Mouse (Mus musculus) intestine, embryonic 15.5 days (tissue): Measurements from ENCODE around the gene Ankrd33b. TPM values are rescaled to one million over a fixed set of nuclear protein-coding genes. Genes with fewer than 3 reads are reported as not detected.
A peak's percentile ranks its signal among the peaks of the same experiment; 100 is the strongest.

ENCODE experiments used
- ATAC-seq: fragments of 200-750 bp; cut with Nextera tagmentation; 2 replicates; pipeline ENCODE4 v1.8.0; 2017; ENCODE audit warnings: moderate TSS enrichment, moderate library complexity
- H3K27ac ChIP-seq: fragments of 300-500 bp; sonication (generic); 2 replicates; pipeline ENCODE4 v1.5.1; 2015; ENCODE audit warnings: mild to moderate bottlenecking, inconsistent platforms
- H3K27me3 ChIP-seq: fragments of 300-500 bp; sonication (generic); replicated peaks from 2 replicates; pipeline ENCODE4 v1.6.1; 2015; ENCODE audit warnings: inconsistent platforms
- H3K36me3 ChIP-seq: fragments of 300-500 bp; sonication (generic); 2 replicates; pipeline ENCODE4 v1.6.1; 2015; ENCODE audit warnings: inconsistent platforms
- H3K4me1 ChIP-seq: fragments of 300-500 bp; sonication (generic); replicated peaks from 2 replicates; pipeline ENCODE4 v1.6.1; 2015; ENCODE audit warnings: inconsistent platforms
- H3K4me2 ChIP-seq: fragments of 300-500 bp; sonication (generic); replicated peaks from 2 replicates; pipeline ENCODE4 v1.6.1; 2015; ENCODE audit warnings: mild to moderate bottlenecking, inconsistent platforms
- H3K4me3 ChIP-seq: fragments of 300-500 bp; sonication (generic); replicated peaks from 2 replicates; pipeline ENCODE4 v1.5.1; 2015; ENCODE audit warnings: inconsistent platforms
- H3K9ac ChIP-seq: fragments of 300-500 bp; sonication (generic); 2 replicates; pipeline ENCODE4 v1.6.1; 2015; ENCODE audit warnings: inconsistent platforms
- H3K9me3 ChIP-seq: fragments of 300-500 bp; sonication (generic); 2 replicates; pipeline ENCODE4 v1.6.1; 2016; ENCODE audit warnings: inconsistent platforms
- WGBS: fragments of 180-500 bp; shearing (Covaris S2); methylation state at CpG from one replicate; pipeline ENCODE4 v1.1.7; 2015; 5-methylcytosine and 5-hydroxymethylcytosine counted together
- polyA plus RNA-seq: library from polyadenylated mRNA; unstranded; fragments of >200 nt; fragmentation: Nextera tagmentation; extraction: Ambion mirVana; gene quantifications from 2 replicates; pipeline ENCODE4 v1.2.1, GENCODE M21; 2015

Gene Ankrd33b
- polyA plus RNA-seq, 1 experiment from 2014 or later = 0.34 TPM

DNA sequence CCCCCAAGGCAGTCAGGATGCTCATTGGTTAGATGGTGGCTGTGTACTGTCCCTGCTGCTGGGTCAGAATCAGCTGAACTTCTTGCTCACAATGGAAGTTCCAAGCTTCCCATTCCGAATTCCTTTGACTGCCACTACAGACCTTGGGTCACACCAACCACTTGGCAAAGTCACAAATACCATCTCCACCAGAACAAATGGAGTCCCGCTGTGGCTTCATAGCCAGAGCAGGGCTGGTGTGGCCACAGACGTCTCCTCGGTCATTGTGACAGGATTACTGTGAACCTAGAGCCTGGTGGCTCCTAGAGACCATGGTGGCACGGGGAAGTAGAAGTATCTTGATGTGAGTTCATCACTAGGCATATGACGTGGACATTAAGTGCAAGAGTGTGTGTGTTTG is 99.4 kb downstream of the Ankrd33b start:
- no peak for ATAC-seq
- H3K4me2 ChIP-seq = no peak overlapping the region
- WGBS = 92% methylated on average over 6 of the region's 6 CpGs
- no peaks in the 10 kb centered on the region for H3K4me1 ChIP-seq
- H3K9me3 ChIP-seq = no peaks in the 10 kb centered on the region
- H3K27me3 ChIP-seq = no peaks in the 10 kb centered on the region
- no peaks in the 10 kb centered on the region for H3K36me3 ChIP-seq
- no peak overlapping the region for H3K4me3 ChIP-seq
- no peak overlapping the region for H3K9ac ChIP-seq
- H3K27ac ChIP-seq = no peak overlapping the region

DNA sequence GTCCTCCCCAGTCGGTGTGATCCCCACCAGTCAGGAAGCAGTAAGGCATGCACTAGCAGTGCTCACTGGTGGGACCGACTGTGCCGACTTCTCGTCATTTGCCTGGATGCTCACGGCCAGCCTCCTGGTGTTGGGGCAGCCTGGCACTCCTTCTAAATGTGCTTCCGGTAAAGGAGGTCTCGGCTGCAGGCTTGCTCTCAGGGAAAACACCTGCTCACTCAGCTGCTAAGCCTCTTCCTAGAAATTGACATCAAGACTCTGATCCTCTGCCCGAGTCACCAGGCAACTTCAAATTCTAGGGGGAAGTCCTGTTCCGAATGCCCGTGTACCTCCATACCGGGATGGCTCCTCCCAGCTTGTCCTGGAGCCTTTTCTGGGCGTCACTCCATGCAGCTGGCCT is 101.7 kb downstream of the Ankrd33b start:
- Histone ChIP-seq H3K4me3 (no peak overlapping the region), H3K9ac (no peak overlapping the region), H3K4me1 (no peaks in the 10 kb centered on the region), H3K9me3 (no peaks in the 10 kb centered on the region), H3K4me2 (no peak overlapping the region), H3K27me3 (no peaks in the 10 kb centered on the region), H3K27ac (no peak overlapping the region), H3K36me3 (no peaks in the 10 kb centered on the region)
- no peak for ATAC-seq
- 93% methylated on average over 12 of the region's 12 CpGs for WGBS

DNA sequence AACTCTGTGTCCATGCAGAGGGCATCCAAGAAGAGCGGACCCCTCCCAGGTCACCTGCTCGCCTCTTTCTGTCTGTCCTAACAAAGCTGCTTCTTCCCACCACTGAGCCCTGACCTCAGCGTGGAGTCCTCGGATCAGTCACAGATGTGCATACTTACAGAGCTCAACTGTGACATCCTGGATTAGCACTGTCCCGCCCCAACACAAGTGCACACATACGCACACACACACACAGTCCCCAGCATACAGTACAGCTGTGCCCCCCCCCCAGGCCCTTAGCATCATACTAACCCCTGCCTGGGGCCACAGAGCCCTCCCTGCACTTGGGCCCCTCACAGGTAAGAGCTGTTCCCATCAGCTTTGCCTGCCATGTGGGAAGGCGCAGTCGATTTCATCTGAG is 102.1 kb downstream of the Ankrd33b start:
- Histone ChIP-seq H3K9ac (no peak overlapping the region), H3K4me1 (no peaks in the 10 kb centered on the region), H3K27ac (no peak overlapping the region), H3K9me3 (no peaks in the 10 kb centered on the region), H3K27me3 (no peaks in the 10 kb centered on the region), H3K4me3 (no peak overlapping the region), H3K36me3 (no peaks in the 10 kb centered on the region), H3K4me2 (no peak overlapping the region)
- 91% methylated on average over 8 of the region's 8 CpGs for whole genome bisulfite sequencing
- ATAC-seq = no peak

DNA sequence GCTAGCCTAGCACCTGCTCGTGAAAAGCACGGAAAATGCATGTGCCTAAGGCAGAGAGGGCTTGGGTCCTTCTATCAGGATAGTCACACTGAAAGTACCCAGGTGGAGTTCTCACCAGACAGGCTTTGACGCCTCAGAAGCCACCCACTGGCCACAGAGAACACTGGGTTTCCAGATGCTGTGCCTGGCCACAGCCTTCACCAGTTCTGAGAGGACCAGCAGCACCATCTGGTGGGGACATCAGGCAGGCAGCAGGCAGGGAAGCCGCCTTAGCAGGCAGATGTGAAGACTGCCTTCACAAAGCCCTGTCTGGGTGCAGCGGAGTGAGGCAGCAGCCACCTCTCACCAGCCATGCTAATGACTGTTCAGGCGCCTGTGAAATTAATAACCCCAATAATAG is 102.7 kb downstream of the Ankrd33b start:
- no peak overlapping the region for H3K4me2 ChIP-seq
- no peak overlapping the region for H3K27ac ChIP-seq
- no peaks in the 10 kb centered on the region for H3K4me1 ChIP-seq
- H3K9ac ChIP-seq = no peak overlapping the region
- peak; percentile 69 for ATAC-seq
- no peaks in the 10 kb centered on the region for H3K36me3 ChIP-seq
- 36% methylated on average over 6 of the region's 6 CpGs for WGBS
- no peak overlapping the region for H3K4me3 ChIP-seq
- no peaks in the 10 kb centered on the region for H3K27me3 ChIP-seq
- H3K9me3 ChIP-seq = no peaks in the 10 kb centered on the region

DNA sequence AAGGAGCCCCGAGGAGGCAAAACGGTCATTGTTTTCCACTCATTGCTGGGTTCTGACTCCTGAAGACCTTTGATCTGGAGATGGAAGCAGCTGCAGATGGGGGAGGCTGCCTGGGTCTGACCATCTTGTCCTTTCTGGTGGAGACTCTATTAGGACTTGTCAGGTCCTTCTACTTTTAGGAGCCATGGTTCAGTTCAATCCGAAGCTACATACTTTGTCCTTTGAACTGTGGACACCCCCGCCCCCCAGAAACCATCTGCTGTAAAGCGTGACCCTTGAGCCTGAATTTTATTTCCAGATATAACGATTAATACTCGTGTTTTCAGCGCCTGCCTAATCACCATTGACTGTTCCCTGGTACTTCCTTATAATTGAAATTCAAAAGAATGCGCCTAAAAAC is 105.2 kb downstream of the Ankrd33b start:
- Histone ChIP-seq H3K4me2 (no peak overlapping the region), H3K9me3 (no peaks in the 10 kb centered on the region), H3K27ac (no peak overlapping the region), H3K27me3 (no peaks in the 10 kb centered on the region), H3K4me1 (no peaks in the 10 kb centered on the region), H3K36me3 (no peaks in the 10 kb centered on the region), H3K9ac (no peak overlapping the region), H3K4me3 (no peak overlapping the region)
- no peak for ATAC-seq
- WGBS = 70% methylated on average over 9 of the region's 9 CpGs

DNA sequence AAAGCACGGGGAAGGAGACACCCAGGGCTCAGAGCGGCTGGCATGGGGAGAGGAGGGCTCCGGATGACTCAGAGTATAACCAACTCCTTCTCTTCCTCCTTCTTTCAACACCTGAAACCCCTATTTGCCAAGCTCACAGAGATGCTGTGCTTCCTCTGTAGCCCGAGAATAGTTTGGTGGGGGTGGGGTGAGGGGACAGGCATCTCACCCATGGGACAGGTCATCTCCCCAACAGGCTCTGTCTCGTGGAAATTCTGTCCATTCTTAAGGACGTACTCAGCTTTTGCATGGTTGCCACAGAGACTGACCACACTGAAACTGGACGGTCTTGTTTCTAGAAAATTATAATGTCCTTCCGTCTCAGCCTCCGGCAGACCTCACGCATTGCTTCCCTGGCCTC is 106.4 kb downstream of the Ankrd33b start:
- H3K27me3 ChIP-seq = no peaks in the 10 kb centered on the region
- H3K4me1 ChIP-seq = no peaks in the 10 kb centered on the region
- H3K4me2 ChIP-seq = no peak overlapping the region
- no peaks in the 10 kb centered on the region for H3K36me3 ChIP-seq
- no peak overlapping the region for H3K9ac ChIP-seq
- H3K4me3 ChIP-seq = no peak overlapping the region
- H3K9me3 ChIP-seq = no peaks in the 10 kb centered on the region
- no peak for ATAC-seq
- H3K27ac ChIP-seq = no peak overlapping the region
- WGBS = 77% methylated on average over 10 of the region's 10 CpGs

DNA sequence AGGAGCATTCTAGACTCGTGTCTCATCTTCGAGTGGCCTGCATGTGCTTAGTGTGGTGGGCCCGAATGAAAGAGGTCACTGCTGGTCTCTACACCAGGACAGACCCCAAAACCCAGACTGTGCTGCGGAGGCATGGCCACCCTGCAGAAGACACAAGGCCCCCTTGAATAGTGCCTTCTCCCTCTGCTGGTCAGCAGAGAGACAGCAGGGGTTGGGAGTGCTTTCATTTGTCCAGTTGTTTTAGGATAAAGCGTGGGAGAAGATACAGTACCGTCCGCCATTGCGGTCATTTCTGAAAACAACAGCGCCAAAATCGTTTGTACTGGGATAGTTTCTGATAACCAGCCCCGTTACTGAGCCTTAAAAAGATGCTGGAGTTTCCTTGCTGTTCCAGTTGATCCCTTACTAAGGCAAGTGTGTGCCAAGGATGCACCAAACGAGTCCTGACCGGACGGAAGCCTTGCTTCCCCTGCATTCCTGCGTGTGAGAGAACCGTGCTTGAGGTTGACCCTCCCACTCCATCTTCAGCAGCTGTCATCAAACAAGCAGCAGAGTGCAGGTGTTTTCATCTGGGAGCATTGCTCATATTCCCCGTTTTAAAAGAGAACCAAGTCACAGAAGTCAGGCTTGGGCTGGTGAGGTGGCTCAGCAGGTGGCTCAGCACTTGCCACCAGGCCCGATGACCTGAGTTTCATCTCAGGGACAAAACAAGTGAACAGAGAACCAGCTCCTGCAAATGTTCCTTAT is 108.7 kb downstream of the Ankrd33b start:
- Histone ChIP-seq H3K36me3 (0 out of 2 replicates have a peak, but pooled peaks cover 3% of the 10 kb centered on the region), H3K9me3 (no peaks in the 10 kb centered on the region), H3K4me2 (no peak overlapping the region), H3K9ac (no peak overlapping the region), H3K27ac (no peak overlapping the region), H3K27me3 (no peaks in the 10 kb centered on the region), H3K4me1 (no peaks in the 10 kb centered on the region), H3K4me3 (no peak overlapping the region)
- ATAC-seq = 0 out of 2 replicates have a peak, but pooled peaks have one; percentile 18
- 81% methylated on average over 18 of the region's 18 CpGs for WGBS

DNA sequence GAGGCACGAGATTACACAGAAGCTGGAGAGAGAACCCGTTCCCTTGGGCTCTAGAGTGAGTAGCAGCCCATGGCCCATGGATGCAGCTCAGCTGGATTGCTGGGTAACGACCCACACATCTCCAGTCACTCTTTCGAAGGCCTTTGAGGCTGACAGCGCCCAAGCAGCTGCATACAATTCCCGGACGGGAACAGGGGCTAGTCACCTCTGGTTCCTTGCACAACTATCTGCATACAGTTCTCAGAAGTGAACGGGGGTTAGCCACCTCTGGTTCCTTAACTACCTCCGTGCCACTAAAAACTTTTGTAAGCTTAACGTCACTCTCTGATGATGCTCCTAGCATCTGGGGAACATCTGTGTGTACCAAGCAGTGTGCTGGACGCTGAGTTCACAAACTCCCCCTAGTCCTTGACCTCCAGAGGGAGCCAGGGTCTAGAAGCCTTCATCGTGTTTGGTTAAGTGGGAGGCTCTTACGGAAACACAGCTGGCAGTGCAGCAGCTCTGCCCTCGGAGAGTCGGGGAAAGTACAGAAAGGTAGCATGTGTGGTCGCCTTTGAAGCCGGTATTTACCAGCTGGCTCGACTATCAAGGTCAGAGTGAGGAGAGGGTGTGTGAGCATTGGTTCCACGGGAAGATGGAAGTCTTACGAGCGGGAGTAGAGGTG is 109.4 kb downstream of the Ankrd33b start:
- no peak overlapping the region for H3K27ac ChIP-seq
- peak; percentile 48 for ATAC-seq
- 55% methylated on average over 21 of the region's 21 CpGs for WGBS

DNA sequence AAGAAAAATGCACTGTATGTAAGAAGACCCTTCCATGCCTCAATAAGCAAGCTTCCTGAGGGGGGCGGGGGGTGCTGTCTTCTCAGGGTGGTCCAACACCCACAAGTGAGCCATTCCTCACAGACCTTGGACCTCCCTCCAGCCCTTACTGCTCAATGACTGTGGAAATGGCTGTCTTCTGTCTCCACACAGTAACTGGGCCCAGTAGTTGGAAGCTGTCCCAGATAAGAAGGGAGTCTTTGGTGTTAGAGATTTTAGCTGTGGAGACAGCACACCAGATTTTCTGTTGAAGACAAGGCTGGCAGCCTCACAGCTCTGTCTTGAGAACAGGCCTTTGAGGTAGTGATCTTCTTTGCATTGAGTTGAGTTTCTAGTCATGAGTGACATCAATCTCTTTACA is 110.2 kb downstream of the Ankrd33b start:
- no peak for ATAC-seq
- Histone ChIP-seq H3K27me3 (no peaks in the 10 kb centered on the region), H3K4me1 (no peaks in the 10 kb centered on the region), H3K9ac (no peak overlapping the region), H3K27ac (no peak overlapping the region; the same call in 1 of the 2 replicates), H3K36me3 (0 out of 2 replicates have a peak, but pooled peaks cover 3% of the 10 kb centered on the region), H3K4me2 (no peak overlapping the region), H3K9me3 (no peaks in the 10 kb centered on the region), H3K4me3 (no peak overlapping the region)
- WGBS = 93% methylated on average over 1 of the region's 1 CpGs

More for the DNA sequence above, 109.4 kb downstream of the Ankrd33b start:
- no peaks in the 10 kb centered on the region for H3K4me1 ChIP-seq
- no peak overlapping the region for H3K4me3 ChIP-seq
- H3K9me3 ChIP-seq = no peaks in the 10 kb centered on the region
- 0 out of 2 replicates have a peak, but pooled peaks cover 3% of the 10 kb centered on the region for H3K36me3 ChIP-seq
- H3K9ac ChIP-seq = no peak overlapping the region
- H3K27me3 ChIP-seq = no peaks in the 10 kb centered on the region
- H3K4me2 ChIP-seq = no peak overlapping the region

DNA sequence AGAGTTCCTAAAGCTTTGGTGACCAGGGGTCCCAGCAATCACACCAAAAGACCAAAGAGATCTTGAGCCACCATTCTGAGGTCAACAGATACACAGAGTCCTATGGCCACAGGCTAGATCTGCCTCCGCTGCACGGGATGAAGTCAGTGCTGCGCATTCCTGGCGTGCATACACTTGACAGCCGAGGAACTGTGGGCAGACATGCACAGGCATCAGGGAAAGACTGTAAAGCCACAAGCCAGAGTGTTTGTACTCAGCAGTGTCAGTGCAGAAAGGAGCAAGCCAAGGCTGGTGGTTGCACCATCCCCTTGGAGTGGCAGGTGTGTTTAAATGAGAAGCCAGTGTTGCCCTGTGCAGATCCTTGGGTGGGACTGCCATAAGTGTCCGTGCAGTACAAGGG is 111.8 kb downstream of the Ankrd33b start:
- Histone ChIP-seq H3K4me3 (no peak overlapping the region), H3K9me3 (no peaks in the 10 kb centered on the region), H3K36me3 (0 out of 2 replicates have a peak, but pooled peaks cover 3% of the 10 kb centered on the region), H3K4me1 (no peaks in the 10 kb centered on the region), H3K27ac (no peak overlapping the region), H3K9ac (no peak overlapping the region), H3K4me2 (no peak overlapping the region), H3K27me3 (no peaks in the 10 kb centered on the region)
- 81% methylated on average over 6 of the region's 6 CpGs for WGBS
- no peak for ATAC-seq

DNA sequence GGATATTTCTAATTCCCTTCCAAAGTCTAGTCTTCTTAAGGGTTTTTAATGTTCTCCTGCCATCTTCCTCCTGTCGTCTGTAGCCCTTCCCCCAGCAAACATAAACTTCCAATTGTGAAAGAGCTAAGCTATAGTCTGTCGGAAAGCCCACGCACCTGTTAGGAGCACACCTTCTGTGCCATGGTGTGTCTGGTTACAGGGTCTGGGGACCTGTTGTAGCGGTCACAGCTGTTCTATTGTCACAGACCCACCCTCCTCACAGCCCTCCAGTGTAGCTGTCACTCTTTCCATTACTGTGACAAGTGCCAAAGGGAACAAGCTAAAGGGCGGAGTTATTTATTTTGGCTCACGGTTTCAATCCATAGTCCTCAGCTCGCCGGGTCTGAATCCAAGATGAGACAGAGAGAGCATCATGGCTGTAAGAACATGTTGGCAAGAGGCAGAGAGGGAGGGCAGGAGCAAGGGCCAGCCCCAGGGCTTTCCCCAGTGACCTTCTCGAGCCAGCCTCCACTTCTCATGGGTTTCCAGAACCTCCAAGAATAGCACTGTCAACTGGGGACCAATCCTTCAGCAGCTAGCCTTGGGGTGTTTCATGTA is 112.5 kb downstream of the Ankrd33b start:
- no peak for ATAC-seq
- H3K4me3 ChIP-seq = no peak overlapping the region
- no peak overlapping the region for H3K4me2 ChIP-seq
- 88% methylated on average over 9 of the region's 9 CpGs for WGBS
- no peaks in the 10 kb centered on the region for H3K9me3 ChIP-seq
- no peaks in the 10 kb centered on the region for H3K4me1 ChIP-seq
- no peak overlapping the region for H3K9ac ChIP-seq
- H3K27ac ChIP-seq = no peak overlapping the region
- 0 out of 2 replicates have a peak, but pooled peaks cover 3% of the 10 kb centered on the region for H3K36me3 ChIP-seq
- no peaks in the 10 kb centered on the region for H3K27me3 ChIP-seq

DNA sequence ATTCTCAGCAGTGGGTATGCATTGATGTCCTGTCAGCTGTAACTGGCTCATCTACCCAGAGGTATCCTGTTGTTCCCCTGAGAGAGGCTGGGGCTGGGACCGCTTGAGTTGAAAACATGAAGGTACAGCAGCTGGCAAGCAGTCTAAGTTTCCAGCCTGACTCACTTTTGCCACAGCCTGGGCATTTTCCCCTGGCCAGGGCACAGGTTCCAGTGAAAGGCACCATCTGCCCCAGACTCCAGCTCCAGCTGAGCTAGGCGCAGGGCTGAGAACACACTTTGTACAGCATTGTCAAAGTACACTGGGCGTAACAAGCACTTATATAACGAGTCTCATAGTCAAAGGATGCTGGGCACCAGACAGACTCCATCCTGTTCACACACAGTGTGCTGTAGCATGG is 113.6 kb downstream of the Ankrd33b start:
- no peak overlapping the region for H3K9ac ChIP-seq
- ATAC-seq = no peak
- WGBS = 95% methylated on average over 4 of the region's 4 CpGs

More for the DNA sequence above, 113.6 kb downstream of the Ankrd33b start:
- Histone ChIP-seq H3K27me3 (no peaks in the 10 kb centered on the region), H3K4me2 (no peak overlapping the region), H3K9me3 (no peaks in the 10 kb centered on the region), H3K36me3 (0 out of 2 replicates have a peak, but pooled peaks cover 3% of the 10 kb centered on the region), H3K27ac (no peak overlapping the region), H3K4me3 (no peak overlapping the region), H3K4me1 (no peaks in the 10 kb centered on the region)
